Mouse (Mus musculus) E14TG2a.4 (cell line): ENCODE results near the gene Cd9.

Experiments
- CTCF ChIP-seq: conservative IDR thresholded peaks from 2 replicates; pipeline ENCODE4 v1.5.1; 2014; ENCODE audit warnings: low read length
- NANOG ChIP-seq: IDR thresholded peaks from 2 replicates; pipeline ENCODE4 v1.6.1; 2014; ENCODE audit warnings: borderline replicate concordance, low read length, mixed read lengths

- TF ChIP-seq CTCF (no peak), NANOG (no peak)
Measured at GRCm38 (mm10) chr6:125489881-125490559, 4.6 kb downstream of the Cd9 start.
